Mouse (Mus musculus) layer of hippocampus, adult 2 months (tissue): ENCODE measurements around the gene Anks1b. TPM values are rescaled to one million over a fixed set of nuclear protein-coding genes. Genes with fewer than 3 reads are reported as not detected.
A peak's percentile ranks its signal among the peaks of the same experiment; 100 is the strongest.

Source experiments
- DNase-seq, 2 experiments: peaks; one replicate each; pipeline ENCODE4 v3.0.0; 2022; ENCODE audit warnings: low spot score in 2 of 2
- H3K27ac ChIP-seq: fragments of 200-600 bp; 2 replicates; pipeline ENCODE4 v1.8.1; 2022
- H3K4me3 ChIP-seq: fragments of 200-600 bp; 2 replicates; pipeline ENCODE4 v1.8.1; 2022; ENCODE audit warnings: mild to moderate bottlenecking
- CTCF ChIP-seq: fragments of 200-600 bp; conservative IDR thresholded peaks from 2 replicates; pipeline ENCODE4 v1.8.1; 2022; ENCODE audit warnings: antibody characterized with exemption, mild to moderate bottlenecking, moderate library complexity
- total RNA-seq, 2 experiments: library from RNA; stranded (reverse); gene quantifications; 2 replicates each; pipeline ENCODE4 v1.2.3; 2021

Anks1b gene
- total RNA-seq, 2 experiments from 2014 or later, result 540 to 541 TPM

DNA sequence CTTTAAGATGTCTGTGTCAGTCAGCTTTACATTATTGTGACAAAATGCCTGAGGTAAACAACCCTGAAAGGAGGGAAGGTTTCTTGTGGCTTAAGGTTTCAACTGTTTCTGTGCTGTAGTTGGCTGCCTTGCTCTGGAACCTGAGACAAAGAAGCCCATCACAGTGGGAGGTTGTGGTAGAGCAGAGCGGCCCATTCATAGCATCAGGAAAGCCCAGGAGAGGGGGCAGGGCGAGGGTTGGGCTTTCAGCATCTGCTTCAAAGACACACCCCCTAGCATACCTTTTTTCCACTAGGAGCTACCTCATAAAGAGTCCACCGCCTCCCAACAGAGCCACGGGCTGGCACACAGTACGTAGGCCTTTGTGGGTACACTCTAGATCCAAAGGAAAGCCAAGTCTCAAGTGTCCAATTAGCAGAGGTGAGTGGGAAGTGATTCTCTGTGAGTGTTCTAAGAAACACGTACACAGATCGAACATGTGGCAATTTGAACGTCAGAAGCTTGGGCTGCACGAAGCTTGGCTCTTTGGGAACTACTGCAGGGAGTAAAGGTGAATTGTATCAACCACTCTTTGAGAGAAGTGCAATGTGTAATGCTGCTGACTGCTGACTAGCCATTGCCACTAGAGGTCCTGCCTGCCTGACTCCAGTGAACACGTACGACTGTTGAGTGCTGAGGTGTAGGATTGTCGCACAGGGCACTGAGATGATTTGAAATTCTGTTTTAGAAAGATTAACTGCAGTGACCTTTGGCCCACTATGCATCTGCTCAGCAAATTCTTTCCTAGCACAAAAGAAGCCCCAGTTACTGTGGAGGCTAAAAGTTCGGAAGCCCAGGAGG lies 906.5 kb downstream of the Anks1b start:
- TF ChIP-seq CTCF, result peak; percentile 44
- Histone ChIP-seq H3K4me3 (no peak overlapping the region), H3K27ac (no peak overlapping the region)
- no peak for DNase-seq

GRCm38 (mm10) chr10:90784981-90785650 lies 911.8 kb downstream of the Anks1b start:
- no peak for TF ChIP-seq CTCF
- Histone ChIP-seq H3K4me3 (no peak overlapping the region), H3K27ac (peak overlapping the region; percentile 12; the same call in 1 of the 2 replicates)
- no peak for DNase-seq

GRCm38 (mm10) chr10:90785680-90786079 lies 912.4 kb downstream of the Anks1b start:
- H3K27ac ChIP-seq, result no peak overlapping the region; the same call in 1 of the 2 replicates
- TF ChIP-seq CTCF, result no peak

GRCm38 (mm10) chr10:90803112-90803511 lies 929.8 kb downstream of the Anks1b start:
- peak overlapping the region; percentile 68 for H3K27ac ChIP-seq
- peak in 1 of 2 experiments; percentile 39 for DNase-seq

More at GRCm38 (mm10) chr10:90785680-90786079, 912.4 kb downstream of the Anks1b start:
- no peak for DNase-seq
- H3K4me3 ChIP-seq, result no peak overlapping the region

GRCm38 (mm10) chr10:90804602-90805095 lies 931.3 kb downstream of the Anks1b start:
- H3K4me3 ChIP-seq, result no peak overlapping the region
- no peak for TF ChIP-seq CTCF
- DNase-seq, result no peak
- H3K27ac ChIP-seq, result peak overlapping the region; percentile 68; the same call in 1 of the 2 replicates

More at GRCm38 (mm10) chr10:90803112-90803511, 929.8 kb downstream of the Anks1b start:
- TF ChIP-seq CTCF, result peak; percentile 66
- no peak overlapping the region for H3K4me3 ChIP-seq

GRCm38 (mm10) chr10:90808616-90809310 lies 935.5 kb downstream of the Anks1b start:
- H3K27ac ChIP-seq, result no peak overlapping the region
- no peak for DNase-seq
- no peak overlapping the region for H3K4me3 ChIP-seq
- no peak for TF ChIP-seq CTCF

DNA sequence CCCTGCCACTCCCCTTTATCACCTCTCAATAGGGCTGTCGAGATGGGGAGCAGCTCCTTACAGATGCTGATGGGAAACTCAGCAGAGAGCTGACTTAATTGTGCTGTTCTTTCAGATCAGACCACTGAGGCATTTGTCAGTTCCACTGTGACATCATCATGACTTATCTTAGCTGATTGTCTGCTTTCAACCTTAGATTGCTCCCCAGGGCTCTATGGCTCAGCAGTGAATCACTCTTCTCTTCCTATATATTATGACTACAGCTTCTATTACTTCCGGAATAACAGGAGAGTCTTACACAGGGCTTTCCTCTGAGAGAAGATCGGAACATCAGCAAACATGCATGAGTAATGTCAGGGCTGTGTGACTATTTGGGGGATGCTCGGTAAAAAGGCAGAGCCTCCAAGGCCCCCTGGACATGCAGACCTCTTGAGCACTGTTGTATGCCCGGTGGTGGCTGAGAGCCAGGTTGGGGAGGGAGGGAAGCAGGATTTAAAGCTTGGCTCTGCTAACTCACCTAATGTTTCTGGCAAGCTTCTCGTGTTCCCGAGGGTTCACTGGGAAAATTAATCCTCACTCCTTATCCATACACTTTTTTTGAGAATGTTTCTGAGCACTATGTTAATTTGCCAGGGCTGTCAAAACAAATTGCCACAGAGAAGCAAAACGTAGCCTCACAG lies 936.7 kb downstream of the Anks1b start:
- no peak overlapping the region for H3K4me3 ChIP-seq
- TF ChIP-seq CTCF, result no peak
- DNase-seq, result no peak
- H3K27ac ChIP-seq, result peak overlapping the region; percentile 10; the same call in 1 of the 2 replicates

DNA sequence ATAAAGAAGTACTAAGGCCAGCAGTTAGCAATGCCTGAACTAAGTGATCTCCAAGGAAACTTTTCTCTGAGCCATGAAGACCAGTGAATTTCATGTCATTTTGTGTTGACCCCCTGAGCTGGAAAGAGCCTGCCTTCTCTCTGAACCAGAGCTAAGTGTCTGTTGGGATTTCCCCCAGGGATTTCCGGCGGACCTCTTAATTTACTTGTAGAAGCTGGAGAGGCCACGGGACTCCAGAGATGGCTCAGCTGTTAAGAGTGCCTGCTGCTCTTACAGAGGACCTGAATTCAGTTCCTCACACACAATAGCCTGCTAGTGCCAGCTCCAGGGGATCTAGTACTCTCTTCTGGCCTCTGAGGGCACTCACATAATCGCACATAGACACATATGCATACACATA lies 938.1 kb downstream of the Anks1b start:
- no peak for TF ChIP-seq CTCF
- no peak overlapping the region for H3K4me3 ChIP-seq
- no peak for DNase-seq
- H3K27ac ChIP-seq, result no peak overlapping the region

DNA sequence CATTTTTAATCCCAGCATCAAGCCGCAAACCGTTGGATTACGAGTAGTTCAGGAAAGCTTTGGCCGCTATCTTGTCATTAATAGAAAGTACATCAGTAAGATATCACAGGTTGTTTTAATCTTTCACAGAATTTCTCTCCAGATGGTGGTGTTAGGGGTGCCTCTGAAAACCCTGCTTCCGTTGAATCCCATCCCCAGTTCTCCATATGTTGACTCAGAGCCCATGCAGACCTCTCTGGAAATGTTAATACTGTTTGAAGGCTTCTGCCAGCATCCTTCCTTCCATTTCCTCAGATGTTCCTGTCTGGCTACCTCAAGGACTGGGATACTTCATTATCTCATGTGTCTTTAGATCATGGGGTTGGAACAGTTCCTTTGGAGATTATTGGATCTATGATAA lies 940.0 kb downstream of the Anks1b start:
- Histone ChIP-seq H3K27ac (peak overlapping the region; percentile 14; the same call in 1 of the 2 replicates), H3K4me3 (no peak overlapping the region)
- TF ChIP-seq CTCF, result no peak
- DNase-seq, result no peak

- no peak overlapping the region for H3K4me3 ChIP-seq
- DNase-seq, result no peak
- TF ChIP-seq CTCF, result no peak
- peak overlapping the region; percentile 36; the same call in 1 of the 2 replicates for H3K27ac ChIP-seq
Measured at GRCm38 (mm10) chr10:90814412-90814811, 941.1 kb downstream of the Anks1b start.

- peak overlapping the region; percentile 15; the same call in 1 of the 2 replicates for H3K27ac ChIP-seq
- no peak for TF ChIP-seq CTCF
- no peak for DNase-seq
- no peak overlapping the region for H3K4me3 ChIP-seq
Measured at GRCm38 (mm10) chr10:90818246-90818937, 945.1 kb downstream of the Anks1b start.
